8 mouse cellular contexts compared by ENCODE assay signal in genomic region chr13:69737444-69738185, GRCm38 (mm10). TPM values are rescaled to one million over a fixed set of nuclear protein-coding genes. Genes with fewer than 3 reads are reported as not detected.
DNase-seq lines count a peak whose midpoint lies in the region; ATAC-seq and TF ChIP-seq lines count a peak whose summit lies in the region.
"Had no signal": no experiment of that assay in that cellular context is flagged by ENCODE, and none has a peak within 500 bp of the region (broad histone marks: within the 10 kb centered on the region; RNA-seq: fewer than 3 reads in every experiment).

No protein-coding gene starts in this region.

- no peak for ATAC-seq in limb, embryonic 12.5 days (ENCODE audit: insufficient number of reproducible peaks, insufficient read depth, low FRiP score, low TSS enrichment, low read depth)

- peaks cover 80% of the 10 kb centered on the region for H3K27me3 ChIP-seq in limb, embryonic 12.5 days

- no peak overlapping the region for H3K27ac ChIP-seq in embryonic fibroblast, embryonic 13.5 days (ENCODE audit: insufficient read depth, low read length)
- H3K27ac ChIP-seq in limb, embryonic 12.5 days = no peak overlapping the region
- peak overlapping the region; percentile 68 for H3K27ac ChIP-seq in olfactory bulb, adult 2 months (ENCODE audit: insufficient read depth, low read depth, low read length)

- no peak for TF ChIP-seq POLR2A in embryonic fibroblast, embryonic 13.5 days (IDR thresholded peaks at IDR 0.05; ENCODE audit: low read depth, low read length)
- TF ChIP-seq POLR2A in olfactory bulb, adult 2 months (IDR thresholded peaks at IDR 0.05; ENCODE audit: insufficient read depth, low read depth, low read length) = no peak

- intact Hi-C loops in left cerebral cortex, postnatal 4 days (cut with DNase I) = loop anchor here (2.0 kb wide), 2 partner anchors 41 to 843 kb away; no protein-coding TSS in a partner anchor

- no peaks in the 10 kb centered on the region for H3K9me3 ChIP-seq in limb, embryonic 12.5 days

- 7% methylated on average over 14 of the region's 19 CpGs for WGBS in limb, embryonic 12.5 days
- WGBS in olfactory bulb, adult 2 months = 4% methylated on average over 19 of the region's 19 CpGs

- peak overlapping the region; percentile 48 for H3K9ac ChIP-seq in limb, embryonic 12.5 days (replicated peaks)

- DNase-seq in left cerebral cortex, postnatal 4 days = peak; percentile 24
- no peak for DNase-seq in left cerebral cortex, adult 11 months (ENCODE audit: low spot score)
- DNase-seq in frontal cortex, postnatal 25 days (ENCODE audit: low spot score in 2 of 2) = no peak
- DNase-seq in lung, adult 18-20 months = no peak
- DNase-seq: thymus, adult 18-20 months had no signal

- peak overlapping the region; percentile 98 for H3K4me2 ChIP-seq in limb, embryonic 12.5 days

- H3K36me3 ChIP-seq in limb, embryonic 12.5 days = no peaks in the 10 kb centered on the region

- H3K4me1 ChIP-seq in embryonic fibroblast, embryonic 13.5 days (ENCODE audit: control insufficient read depth, insufficient read depth, low read length) = no peaks in the 10 kb centered on the region
- H3K4me1 ChIP-seq in limb, embryonic 12.5 days (replicated peaks) = peaks cover 19% of the 10 kb centered on the region
- H3K4me1 ChIP-seq in olfactory bulb, adult 2 months (ENCODE audit: control insufficient read depth, insufficient read depth, low read length) = peaks cover 12% of the 10 kb centered on the region

- no peak for TF ChIP-seq CTCF in embryonic fibroblast, embryonic 13.5 days (IDR thresholded peaks at IDR 0.05; ENCODE audit: borderline replicate concordance, insufficient read depth, low read length)
- no peak for TF ChIP-seq CTCF in olfactory bulb, adult 2 months (IDR thresholded peaks at IDR 0.05; ENCODE audit: insufficient read depth, low read depth, low read length)

- H3K4me3 ChIP-seq in embryonic fibroblast, embryonic 13.5 days (ENCODE audit: insufficient read depth, low read length) = peak overlapping the region; percentile 44; the same call in 1 of the 2 replicates
- peak overlapping the region; percentile 72 for H3K4me3 ChIP-seq in limb, embryonic 12.5 days (replicated peaks)
- H3K4me3 ChIP-seq in olfactory bulb, adult 2 months (ENCODE audit: insufficient read depth, low read depth, low read length) = peak overlapping the region; percentile 94

RNA-seq across cellular contexts. Expression of gene Ube2ql1, which starts 2.1 kb away (rescaled TPM):
- total RNA-seq in left cerebral cortex, postnatal 4 days (2021) = 100 to 1,000 TPM; 180 TPM
- polyA plus RNA-seq in embryonic fibroblast, embryonic 13.5 days (2011; ENCODE audit: insufficient read length, low read depth, missing spikeins) = 1.0 and 1.7 TPM in 2 replicates
- 2.5 and 2.9 TPM in 2 replicates for polyA plus RNA-seq in limb, embryonic 12.5 days (2016; fragmentation: Nextera tagmentation; extraction: Ambion mirVana)
- polyA plus RNA-seq in olfactory bulb, adult 2 months (2012; ENCODE audit: insufficient read depth, insufficient read length, low replicate concordance, missing spikeins) = not detected in 2 replicates

Comparison
In these comparisons a context has a peak if more than half of its experiments do, and no peak if none do; other contexts are left out.
1. H3K4me3 ChIP-seq: peak in every context shown above with its lines; median percentile 94 in olfactory bulb, adult 2 months; 72 in limb, embryonic 12.5 days; 44 in embryonic fibroblast, embryonic 13.5 days.